Mouse (Mus musculus): Measurements from ENCODE around the gene Uqcc3. TPM values are rescaled to one million over a fixed set of nuclear protein-coding genes. Genes with fewer than 3 reads are reported as not detected.
"Not testable (repeated sequence)": the region's sequence is repeated elsewhere in the genome, so short reads cannot be mapped to it uniquely, and the experiment has no call there.

Uqcc3 gene
- total RNA-seq, 4 experiments from 2014 or later = 23.4 to 37.2 (median 29.5) TPM

DNA sequence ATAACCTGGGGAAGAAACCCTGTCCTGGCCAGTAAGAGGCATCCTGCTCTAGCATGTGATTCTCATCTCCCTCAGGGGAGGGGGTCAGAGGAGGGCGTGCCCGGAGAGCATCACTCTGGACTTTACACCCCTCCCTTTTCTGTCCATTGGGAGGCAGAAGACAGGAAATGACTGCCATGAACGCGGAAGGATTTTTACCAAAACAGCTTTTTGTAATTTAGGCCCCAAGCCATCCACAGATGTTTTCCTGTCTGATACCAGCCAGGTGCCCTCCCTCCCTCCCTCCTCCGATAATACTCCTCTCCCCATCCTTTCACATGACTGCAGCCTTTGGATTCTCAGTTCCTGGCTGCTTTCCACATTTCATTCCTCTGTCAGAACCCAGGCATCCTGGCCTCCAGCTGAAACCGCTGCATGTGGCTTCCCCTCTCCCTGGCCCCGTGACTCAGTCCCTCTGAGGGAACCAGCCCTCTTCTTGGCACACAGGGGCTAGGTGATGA, 30.3 kb downstream of the Uqcc3 start, which contains the start of gene Lrrn4cl:
Lrrn4cl (plus strand) TSS at position 367 of the 500 bp plus-strand sequence.
- no peak for DNase-seq (ENCODE audit: low spot score in 2 of 2)

DNA sequence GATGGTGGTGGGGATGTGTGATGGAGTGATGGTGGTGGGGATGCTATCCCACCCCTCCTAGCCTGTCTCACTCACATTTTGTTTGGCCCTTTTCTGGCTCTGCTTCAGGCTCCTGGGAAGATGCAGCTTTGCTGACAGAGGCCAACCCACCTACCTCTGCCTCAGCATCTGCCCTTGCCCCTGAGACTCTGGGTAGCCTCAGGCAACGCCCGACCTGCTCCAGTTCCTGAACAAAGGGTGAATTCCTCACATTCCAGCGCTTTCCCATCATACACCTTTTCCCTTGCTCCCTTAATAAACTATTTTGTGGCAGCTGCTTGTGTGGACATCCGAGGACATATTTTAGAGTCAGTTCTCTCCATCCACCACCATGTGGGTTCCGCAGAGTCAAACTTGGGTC, 32.4 kb downstream of the Uqcc3 start:
- no peak for DNase-seq (ENCODE audit: low spot score in 2 of 2)

DNA sequence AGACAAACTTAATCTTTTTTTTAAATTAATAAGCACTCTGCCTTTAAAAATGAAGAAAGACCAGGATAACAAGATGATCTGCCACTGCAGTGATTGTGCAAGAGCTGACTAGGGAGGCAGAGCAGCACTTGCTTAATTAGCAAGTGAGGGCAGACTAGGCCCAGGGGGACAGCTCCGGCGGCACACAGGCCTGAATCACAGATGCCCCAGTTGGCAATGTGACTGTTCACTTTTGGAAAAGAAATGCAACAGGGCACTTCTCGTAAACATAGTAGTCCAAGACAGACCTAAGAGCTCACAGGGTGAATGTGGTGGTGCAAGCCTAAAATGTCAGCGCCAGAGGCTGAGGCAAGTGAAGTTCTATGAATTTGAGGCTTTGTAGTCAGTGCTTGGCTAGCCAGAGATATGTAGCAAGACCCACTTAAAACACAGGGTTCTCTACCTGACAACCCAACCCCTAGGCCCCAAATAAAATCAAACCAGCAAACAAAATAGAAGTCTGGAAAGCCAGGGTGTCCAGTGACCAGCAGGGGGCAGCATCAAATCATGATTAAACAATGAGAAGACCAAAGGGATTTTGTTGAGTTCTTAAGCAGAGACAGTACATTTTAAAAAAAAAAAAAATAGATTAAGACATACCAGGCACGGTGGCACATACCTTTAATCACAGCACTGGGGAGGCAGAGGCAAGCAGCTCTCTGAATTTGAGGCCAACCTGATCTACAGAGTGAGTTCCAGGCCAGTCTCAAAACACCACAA, 36.2 kb downstream of the Uqcc3 start:
- peak in 1 of 2 experiments; percentile 80 for DNase-seq (ENCODE audit: low spot score in 2 of 2)

DNA sequence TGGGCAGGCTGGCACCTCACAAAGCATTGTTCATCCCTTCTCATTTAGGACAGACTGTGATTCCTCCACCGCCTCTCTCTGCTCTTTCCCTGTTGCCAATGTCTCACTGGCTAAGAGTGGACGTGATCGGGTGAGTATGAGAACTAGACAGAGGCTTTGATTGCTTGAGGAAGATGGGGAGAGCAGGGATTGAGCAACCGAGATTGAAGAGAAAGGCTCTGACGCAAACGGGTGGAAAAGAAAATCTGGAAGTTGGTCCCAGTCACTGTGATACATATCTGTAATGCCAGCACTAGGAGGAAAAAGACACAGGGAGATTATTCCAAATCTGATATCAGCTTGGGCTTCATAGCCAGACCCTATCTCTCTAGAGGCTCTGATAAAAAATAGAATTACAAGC, 37.8 kb downstream of the Uqcc3 start:
- no peak for DNase-seq (ENCODE audit: low spot score in 2 of 2)

DNA sequence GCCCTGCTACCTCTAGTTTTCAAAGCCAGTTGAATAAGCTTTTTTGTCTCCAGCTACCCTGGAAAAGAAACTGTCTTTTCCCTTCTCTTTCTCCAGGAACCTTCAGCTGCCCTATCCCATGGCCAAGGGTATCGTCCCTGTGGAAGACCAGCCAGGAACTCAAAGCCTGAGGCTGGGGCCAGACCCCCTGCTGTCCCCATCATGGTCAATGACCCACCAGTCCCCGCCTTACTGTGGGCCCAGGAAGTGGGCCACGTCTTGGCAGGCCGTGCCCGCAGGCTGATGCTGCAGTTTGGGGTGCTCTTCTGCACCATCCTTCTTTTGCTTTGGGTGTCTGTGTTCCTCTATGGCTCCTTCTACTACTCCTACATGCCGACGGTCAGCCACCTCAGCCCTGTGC, 39.7 kb downstream of the Uqcc3 start:
- no peak for DNase-seq (ENCODE audit: low spot score in 2 of 2)

DNA sequence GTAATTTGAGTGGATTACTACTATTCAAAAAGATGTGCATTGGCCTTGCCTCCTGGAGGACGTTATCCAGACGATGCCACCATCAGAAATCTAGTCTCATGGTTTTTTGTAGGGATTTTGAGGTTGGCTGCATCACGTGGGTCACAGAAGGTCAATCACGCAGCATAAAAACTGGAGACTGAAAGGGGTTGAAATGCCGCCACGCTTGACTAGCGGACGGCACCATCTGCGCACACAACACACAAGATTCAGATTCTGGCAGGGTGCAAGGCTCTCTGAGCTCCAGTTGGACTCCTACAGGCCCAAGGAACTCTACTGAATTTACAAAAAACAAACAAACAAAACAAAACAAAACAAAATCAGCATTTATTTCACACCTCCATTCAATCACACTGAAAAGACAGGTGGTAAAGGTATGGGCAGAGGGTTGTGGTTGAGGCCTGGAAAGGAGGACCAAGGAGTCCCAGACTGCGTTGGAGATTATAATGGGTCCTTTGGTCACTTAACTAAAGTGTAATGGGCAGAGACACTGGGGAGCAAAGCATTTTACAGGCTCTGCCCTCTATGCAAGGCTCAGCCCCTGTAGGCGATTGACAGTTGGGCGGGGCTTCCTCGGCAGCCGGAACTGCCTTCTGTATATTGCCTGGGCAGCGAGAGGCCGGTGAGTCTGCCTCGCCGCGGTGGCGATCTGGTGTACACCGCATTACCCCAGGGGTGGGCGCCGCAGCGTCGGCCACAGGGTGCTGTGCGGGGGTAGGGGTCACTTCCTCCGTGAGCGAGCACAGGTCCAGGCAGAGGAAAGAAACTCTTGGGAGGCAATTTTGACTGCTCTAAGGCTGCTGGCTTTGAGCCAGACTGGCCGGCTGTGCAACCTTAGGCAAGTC, 40.6 kb downstream of the Uqcc3 start:
- DNase-seq (ENCODE audit: low spot score in 2 of 2) = peak; percentile 73

DNA sequence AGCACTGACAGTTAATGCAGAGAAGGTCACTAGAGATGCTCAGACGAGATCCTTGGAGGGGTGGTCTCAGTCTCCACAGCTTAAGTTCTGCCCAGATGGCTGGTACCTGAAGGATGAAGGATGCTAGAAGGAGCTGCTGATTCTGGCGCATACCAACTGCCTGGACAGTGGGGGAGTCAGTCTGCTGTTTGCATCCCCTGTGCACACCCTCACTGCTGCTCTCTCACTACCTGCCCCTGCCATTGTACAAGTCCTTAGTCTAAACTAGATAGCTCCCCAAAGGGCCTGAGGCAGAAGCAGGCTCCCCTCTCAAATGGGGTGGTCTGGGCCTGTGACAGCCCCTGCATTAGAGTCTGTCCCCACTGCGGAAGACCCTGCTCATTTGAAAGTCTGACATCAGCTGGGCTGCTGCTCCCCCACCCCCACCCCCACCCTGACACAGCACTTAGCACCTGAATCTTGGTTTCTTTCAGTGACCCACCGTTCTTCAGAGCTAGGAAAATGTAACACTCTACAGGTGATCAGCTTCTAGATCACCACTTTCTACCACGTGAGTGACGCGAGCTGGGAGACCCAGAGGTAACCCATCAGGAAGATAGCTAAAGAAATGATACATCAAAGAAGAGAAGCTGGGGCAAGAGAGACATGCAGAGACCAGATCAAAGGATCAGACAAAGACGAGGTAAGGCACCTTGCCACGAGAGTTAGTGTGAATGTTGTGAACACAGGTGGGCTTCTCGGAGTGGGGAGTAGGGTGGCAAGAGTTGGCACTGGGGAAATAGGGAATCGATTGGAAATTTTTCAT, 41.4 kb downstream of the Uqcc3 start, which contains the start of gene Gng3:
Gng3 (minus strand) TSS at position 92 of the 805 bp plus-strand sequence.
- DNase-seq (ENCODE audit: low spot score in 2 of 2) = peak; percentile 85 to 86

DNA sequence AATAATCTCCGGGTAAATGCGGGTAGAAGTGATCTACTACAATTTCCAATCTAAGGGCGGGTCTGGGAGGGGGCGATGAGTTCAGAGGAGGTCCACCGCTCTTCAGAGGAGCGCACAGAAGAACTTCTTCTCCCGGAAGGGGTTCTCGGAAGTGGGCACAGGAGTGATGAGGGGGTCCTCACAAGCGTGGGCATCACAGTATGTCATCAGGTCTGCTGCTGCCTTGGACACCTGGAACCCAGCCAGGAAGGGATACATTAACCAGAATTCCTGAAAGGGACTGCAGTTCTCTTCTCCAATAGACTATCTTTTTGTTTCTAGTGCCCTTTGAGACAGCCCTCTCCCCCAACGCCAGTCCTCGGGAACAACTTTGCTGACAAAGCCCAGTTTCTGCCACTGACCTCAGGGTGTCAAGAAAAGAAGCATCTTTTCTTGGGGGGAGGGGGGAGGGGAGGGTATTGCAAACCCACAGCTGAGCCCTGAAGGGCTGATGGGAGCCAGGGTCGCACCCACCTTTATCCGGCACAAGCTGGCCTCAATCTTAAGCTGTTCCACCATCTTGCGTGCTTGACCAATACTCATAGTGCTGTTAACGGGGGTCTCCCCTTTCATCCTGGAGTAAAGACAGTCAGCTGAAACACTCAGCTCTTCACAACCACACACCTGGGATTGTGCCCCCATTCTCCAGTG, 42.5 kb downstream of the Uqcc3 start:
- no peak for DNase-seq (ENCODE audit: low spot score in 2 of 2)

DNA sequence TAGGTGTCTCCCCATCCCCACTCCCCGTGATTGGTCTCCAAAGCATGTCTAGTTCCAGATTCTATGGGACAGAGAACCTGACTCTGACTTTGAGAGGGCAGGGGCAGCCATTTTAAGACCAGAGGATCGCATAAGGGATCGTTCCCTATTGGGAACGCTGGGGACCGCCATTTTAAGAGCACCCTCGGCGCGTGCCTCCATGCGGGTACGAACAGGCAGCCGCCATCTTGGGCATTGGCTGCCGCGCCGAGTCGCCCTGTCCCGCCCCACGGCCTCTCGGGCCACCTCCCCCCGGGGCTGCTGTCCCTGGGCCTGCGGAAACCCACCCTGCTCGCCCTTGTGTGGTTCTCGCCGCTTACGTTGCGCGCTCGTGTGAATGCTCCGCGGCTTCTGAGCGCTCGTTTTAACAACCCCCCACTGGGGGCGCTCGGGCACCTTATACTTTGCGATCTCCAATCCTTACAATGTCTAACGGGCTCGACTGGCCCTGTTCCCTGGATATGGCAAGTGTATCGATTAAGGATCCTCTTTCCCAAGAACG, 43.4 kb downstream of the Uqcc3 start, which contains the start of gene Bscl2:
Bscl2 (plus strand) TSS at position 217 of the 541 bp plus-strand sequence.
- peak; percentile 87 to 89 for DNase-seq (ENCODE audit: low spot score in 2 of 2)

DNA sequence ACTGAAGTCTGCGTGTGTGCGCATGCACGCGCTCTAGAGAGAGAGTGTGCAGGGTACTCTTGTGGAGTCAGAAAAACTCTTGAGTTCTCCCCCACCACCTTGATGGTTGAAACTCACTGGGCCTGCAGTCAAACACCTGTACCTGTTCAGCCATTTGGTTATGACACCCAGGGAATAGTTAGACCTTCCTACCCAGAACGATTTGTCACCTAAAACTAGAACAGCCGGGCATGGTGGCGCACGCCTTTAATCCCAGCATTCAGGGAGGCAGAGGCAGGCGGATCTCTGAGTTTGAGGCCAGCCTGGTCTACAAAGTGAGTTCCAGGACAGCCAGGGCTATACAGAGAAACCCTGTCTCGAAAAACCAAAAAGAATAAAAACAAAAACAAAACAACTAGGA, 44.4 kb downstream of the Uqcc3 start:
- DNase-seq (ENCODE audit: low spot score in 2 of 2) = not testable (repeated sequence)

DNA sequence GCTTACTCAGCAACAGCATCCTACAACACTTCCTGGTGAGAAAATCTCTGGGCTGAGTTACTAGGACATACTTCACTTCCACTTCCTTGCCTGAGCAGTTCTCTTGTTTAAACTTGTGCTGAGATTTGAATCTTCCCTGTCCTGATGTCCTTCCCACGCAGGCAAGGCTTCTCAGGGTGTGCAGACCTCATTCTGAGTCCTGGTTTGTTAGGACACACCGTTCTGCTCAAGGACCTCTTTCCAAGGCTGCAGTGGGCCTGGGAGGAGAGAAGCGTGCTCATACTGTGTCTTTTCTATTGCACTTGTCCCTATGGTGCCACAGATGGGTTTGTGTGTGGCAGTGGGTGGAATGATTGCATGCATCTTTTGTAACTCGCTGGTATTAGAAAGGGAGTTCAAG, 47.8 kb downstream of the Uqcc3 start:
- DNase-seq (ENCODE audit: low spot score in 2 of 2) = no peak

DNA sequence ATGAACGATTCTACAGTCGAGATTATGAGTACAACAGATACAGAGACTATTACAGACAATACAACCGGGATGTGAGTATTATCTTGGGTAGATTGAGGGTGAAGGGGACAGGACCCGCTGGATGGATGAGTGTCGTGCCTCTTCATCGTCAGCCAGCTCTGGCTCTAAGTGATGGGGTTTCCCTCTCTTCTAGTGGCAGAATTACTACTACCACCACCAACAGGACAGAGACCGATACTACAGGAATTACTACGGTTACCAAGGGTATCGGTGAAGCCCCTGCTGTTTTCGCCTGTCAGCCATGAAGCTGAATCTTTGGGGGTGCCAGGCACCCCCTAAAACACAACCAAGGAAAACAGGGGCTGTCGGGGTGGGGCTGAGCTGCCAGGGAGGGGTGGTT, 49.5 kb downstream of the Uqcc3 start:
- no peak for DNase-seq (ENCODE audit: low spot score in 2 of 2)

DNA sequence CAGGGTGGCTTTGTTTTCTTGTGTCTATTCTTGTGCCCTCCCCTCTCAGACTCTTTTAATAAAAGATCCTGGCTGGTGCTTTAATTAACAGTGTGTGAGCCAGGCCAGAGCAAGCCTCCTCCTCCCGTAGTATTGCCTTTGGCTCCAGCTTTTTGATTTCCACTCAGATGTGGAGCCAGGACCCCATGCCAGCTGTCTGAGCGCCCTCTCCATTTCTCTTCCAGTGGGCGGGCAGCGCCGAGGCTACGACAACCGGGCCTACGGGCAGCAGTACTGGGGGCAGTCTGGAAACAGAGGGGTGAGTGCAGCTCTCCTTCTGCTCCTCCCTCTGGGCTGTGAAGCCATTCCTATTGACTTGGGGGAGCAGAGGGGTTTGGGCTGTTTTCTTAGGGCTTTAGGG, 50.1 kb downstream of the Uqcc3 start:
- no peak for DNase-seq (ENCODE audit: low spot score in 2 of 2)

Small RNA genes lying within 50 kb of the gene (microRNA-seq; reads per million reads assigned to microRNA genes)
- 0 reads per million in 2 experiments for gene Mir5136

Other genes with a start within 250 kb of the Uqcc3 start
- 100 to 1,000 TPM; 160 to 164 (median 161) TPM for gene Chrm1, start 217.1 kb downstream of the Uqcc3 start, total RNA-seq (2022)
- gene Slc3a2, start 157.6 kb downstream of the Uqcc3 start, total RNA-seq (2022) = 100 to 1,000 TPM; 157 to 169 (median 162) TPM
- 10 to 100 TPM; 44.0 to 45.3 (median 44.3) TPM for gene Wdr74, start 145.1 kb downstream of the Uqcc3 start, total RNA-seq (2022)
- gene 1700092M07Rik, start 140.2 kb downstream of the Uqcc3 start, total RNA-seq (2022) = 1 to 10 TPM in 3 of 4 experiments, not detected in 1; 2.0 to 3.3 (median 2.4) TPM
- gene Stx5a, start 139.5 kb downstream of the Uqcc3 start, total RNA-seq (2022) = 10 to 100 TPM; 65.3 to 91.2 (median 76.1) TPM
- 100 to 1,000 TPM in 2 of 4 experiments, 10 to 100 TPM in 2; 80.5 to 120 (median 102) TPM for gene Nxf1, start 123.8 kb downstream of the Uqcc3 start, total RNA-seq (2022)
- gene Tmem223, start 109.9 kb downstream of the Uqcc3 start, total RNA-seq (2022) = 10 to 100 TPM; 61.3 to 77.8 (median 72.8) TPM
- gene Tmem179b, start 106.5 kb downstream of the Uqcc3 start, total RNA-seq (2022) = 10 to 100 TPM; 10.1 to 17.5 (median 13.1) TPM
- 10 to 100 TPM; 14.7 to 20.1 (median 18.2) TPM for gene Taf6l, start 94.5 kb downstream of the Uqcc3 start, total RNA-seq (2022)
- 100 to 1,000 TPM; 101 to 122 (median 109) TPM for gene Polr2g, start 82.3 kb downstream of the Uqcc3 start, total RNA-seq (2022)
- gene Zbtb3, start 78.4 kb downstream of the Uqcc3 start, total RNA-seq (2022) = 1 to 10 TPM; 5.2 to 7.9 (median 5.4) TPM
- 10 to 100 TPM; 36.4 to 45.1 (median 40.1) TPM for gene Ttc9c, start 61.6 kb downstream of the Uqcc3 start, total RNA-seq (2022)
- gene Hnrnpul2, start 60.9 kb downstream of the Uqcc3 start, total RNA-seq (2022) = 100 to 1,000 TPM; 113 to 126 (median 120) TPM
- gene AC129217.1, start 51.1 kb downstream of the Uqcc3 start, total RNA-seq (2022) = not detected
- gene Bscl2, start 43.5 kb downstream of the Uqcc3 start, total RNA-seq (2022) = 100 to 1,000 TPM in 3 of 4 experiments, 10 to 100 TPM in 1; 98.1 to 115 (median 106) TPM
- 100 to 1,000 TPM; 125 to 148 (median 143) TPM for gene Gng3, start 41.7 kb downstream of the Uqcc3 start, total RNA-seq (2022)
- under 1 TPM; 0.45 to 0.74 (median 0.55) TPM for gene Lrrn4cl, start 30.2 kb downstream of the Uqcc3 start, total RNA-seq (2022)
- 100 to 1,000 TPM in 2 of 4 experiments, 10 to 100 TPM in 2; 87.8 to 123 (median 106) TPM for gene Ubxn1, start 9.4 kb downstream of the Uqcc3 start, total RNA-seq (2022)
- gene Lbhd1, start 2.8 kb upstream of the Uqcc3 start, total RNA-seq (2022) = 10 to 100 TPM in 1 of 4 experiments, 1 to 10 TPM in 3; 4.9 to 10.4 (median 6.0) TPM
- gene Gm49403, start 3.0 kb upstream of the Uqcc3 start, total RNA-seq (2022) = not detected
- gene 1810009A15Rik, start 7.9 kb upstream of the Uqcc3 start, total RNA-seq (2022) = 10 to 100 TPM; 22.7 to 32.0 (median 26.5) TPM
- gene Gm49416, start 8.0 kb upstream of the Uqcc3 start, total RNA-seq (2022) = 1 to 10 TPM in 2 of 4 experiments, not detected in 2; 1.4 to 1.8 TPM
- gene Ints5, start 12.1 kb upstream of the Uqcc3 start, total RNA-seq (2022) = 10 to 100 TPM; 24.0 to 26.1 (median 24.4) TPM
- 100 to 1,000 TPM; 109 to 125 (median 119) TPM for gene Ganab, start 17.1 kb upstream of the Uqcc3 start, total RNA-seq (2022)
- 100 to 1,000 TPM; 161 to 167 (median 162) TPM for gene B3gat3, start 39.5 kb upstream of the Uqcc3 start, total RNA-seq (2022)
- 1 to 10 TPM; 5.0 to 8.6 (median 6.4) TPM for gene Rom1, start 48.4 kb upstream of the Uqcc3 start, total RNA-seq (2022)
- gene Eml3, start 48.6 kb upstream of the Uqcc3 start, total RNA-seq (2022) = 10 to 100 TPM; 14.1 to 17.4 (median 15.3) TPM
- 10 to 100 TPM; 53.7 to 66.5 (median 56.2) TPM for gene Mta2, start 61.0 kb upstream of the Uqcc3 start, total RNA-seq (2022)
- gene Tut1, start 72.9 kb upstream of the Uqcc3 start, total RNA-seq (2022) = 10 to 100 TPM; 21.5 to 22.2 (median 21.9) TPM
- gene Eef1g, start 86.1 kb upstream of the Uqcc3 start, total RNA-seq (2022) = 100 to 1,000 TPM; 223 to 248 (median 236) TPM
- gene Ahnak, start 108.4 kb upstream of the Uqcc3 start, total RNA-seq (2022) = 10 to 100 TPM; 27.0 to 32.2 (median 29.0) TPM
- gene Scgb1a1, start 207.0 kb upstream of the Uqcc3 start, total RNA-seq (2022) = not detected

Data from layer of hippocampus, adult 8-10 months (tissue).